Comparison of ENCODE assay signal across 8 mouse cellular contexts in the genomic region with DNA sequence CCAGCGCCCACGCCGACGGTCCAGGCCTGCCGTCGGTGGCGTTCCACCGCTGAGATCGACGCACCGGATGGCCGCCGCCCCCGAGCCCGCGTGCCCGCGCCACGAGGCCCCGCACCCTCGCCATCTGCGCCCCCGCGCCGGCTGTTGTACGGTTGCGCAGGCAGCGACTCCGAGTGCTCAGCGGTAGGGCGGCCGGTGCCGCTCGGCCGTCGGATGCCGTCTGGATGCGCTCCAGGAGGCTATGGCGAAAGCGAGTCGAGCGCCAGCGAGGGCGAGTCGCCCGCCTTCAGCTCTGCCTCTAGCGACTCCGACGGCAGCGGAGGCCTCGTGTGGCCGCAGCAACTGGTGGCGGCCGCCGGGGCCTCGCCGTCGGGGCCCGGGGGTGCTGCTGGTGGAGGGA. TPM values are rescaled to one million over a fixed set of nuclear protein-coding genes. Genes with fewer than 3 reads are reported as not detected.
A peak's percentile ranks its signal among the peaks of the same experiment; 100 is the strongest.
DNase-seq lines count a peak whose midpoint lies in the region; ATAC-seq and TF ChIP-seq lines count a peak whose summit lies in the region.
"Had no signal": no experiment of that assay in that cellular context is flagged by ENCODE, and none has a peak within 500 bp of the region (broad histone marks: within the 10 kb centered on the region; RNA-seq: fewer than 3 reads in every experiment).

No protein-coding gene starts in this region.

- 29% methylated on average over 59 of the region's 59 CpGs for WGBS in liver, embryonic 12.5 days (ENCODE audit: insufficient replicate concordance)
- WGBS in embryonic facial prominence, embryonic 15.5 days = 56% methylated on average over 59 of the region's 59 CpGs
- WGBS in hindbrain, postnatal 0 days = 49% methylated on average over 53 of the region's 59 CpGs
- WGBS in neural tube, embryonic 15.5 days = 38% methylated on average over 56 of the region's 59 CpGs

- peak overlapping the region; percentile 52 for H3K4me2 ChIP-seq in liver, embryonic 12.5 days
- H3K4me2 ChIP-seq in embryonic facial prominence, embryonic 15.5 days (replicated peaks) = peak overlapping the region; percentile 37
- no peak overlapping the region for H3K4me2 ChIP-seq in hindbrain, postnatal 0 days (ENCODE audit: low read depth, low read length)
- H3K4me2 ChIP-seq in neural tube, embryonic 15.5 days = peak overlapping the region; percentile 36; the same call in 1 of the 2 replicates

- H3K9ac ChIP-seq in liver, embryonic 12.5 days = no peak overlapping the region
- no peak overlapping the region for H3K9ac ChIP-seq in embryonic facial prominence, embryonic 15.5 days
- no peak overlapping the region for H3K9ac ChIP-seq in hindbrain, postnatal 0 days (replicated peaks; ENCODE audit: low read length)
- no peak overlapping the region for H3K9ac ChIP-seq in neural tube, embryonic 15.5 days (replicated peaks)

- H3K27me3 ChIP-seq in liver, embryonic 12.5 days (replicated peaks) = peaks cover 100% of the 10 kb centered on the region
- H3K27me3 ChIP-seq in embryonic facial prominence, embryonic 15.5 days = peaks cover 11% of the 10 kb centered on the region; the same call in 1 of the 2 replicates
- H3K27me3 ChIP-seq in hindbrain, postnatal 0 days (ENCODE audit: insufficient read depth, low read length) = no peaks in the 10 kb centered on the region; the same call in 1 of the 2 replicates
- H3K27me3 ChIP-seq in neural tube, embryonic 15.5 days (replicated peaks) = peaks cover 50% of the 10 kb centered on the region

- H3K36me3 ChIP-seq in liver, embryonic 12.5 days = peaks cover 20% of the 10 kb centered on the region
- peaks cover 54% of the 10 kb centered on the region for H3K36me3 ChIP-seq in embryonic facial prominence, embryonic 15.5 days
- H3K36me3 ChIP-seq in hindbrain, postnatal 0 days (ENCODE audit: insufficient read depth, low read length) = peaks cover 17% of the 10 kb centered on the region; the same call in 1 of the 2 replicates
- H3K36me3 ChIP-seq in neural tube, embryonic 15.5 days = peaks cover 40% of the 10 kb centered on the region

- no peak for DNase-seq in liver
- no peak for DNase-seq in hindbrain, postnatal 0 days (ENCODE audit: low spot score)
- no peak for DNase-seq in cerebellum, adult 11 months
- DNase-seq in thymus, adult 18-20 months = no peak
- DNase-seq: right cerebral cortex, postnatal 14 days had no signal

- peaks cover 5% of the 10 kb centered on the region for H3K4me1 ChIP-seq in liver, embryonic 12.5 days
- H3K4me1 ChIP-seq in embryonic facial prominence, embryonic 15.5 days = peaks cover 33% of the 10 kb centered on the region
- H3K4me1 ChIP-seq in hindbrain, postnatal 0 days (ENCODE audit: insufficient read depth, low read length) = no peaks in the 10 kb centered on the region
- H3K4me1 ChIP-seq in neural tube, embryonic 15.5 days = peaks cover 2% of the 10 kb centered on the region

- peak overlapping the region; percentile 35 for H3K4me3 ChIP-seq in liver, embryonic 12.5 days
- peak overlapping the region; percentile 39 for H3K4me3 ChIP-seq in embryonic facial prominence, embryonic 15.5 days (replicated peaks)
- peak overlapping the region; percentile 16; the same call in 1 of the 2 replicates for H3K4me3 ChIP-seq in hindbrain, postnatal 0 days (ENCODE audit: low read length)
- H3K4me3 ChIP-seq in neural tube, embryonic 15.5 days (replicated peaks) = peak overlapping the region; percentile 30

- H3K27ac ChIP-seq in liver, embryonic 12.5 days = no peak overlapping the region
- H3K27ac ChIP-seq in embryonic facial prominence, embryonic 15.5 days (replicated peaks) = no peak overlapping the region
- no peak overlapping the region for H3K27ac ChIP-seq in hindbrain, postnatal 0 days
- H3K27ac ChIP-seq in neural tube, embryonic 15.5 days (replicated peaks) = no peak overlapping the region

- TF ChIP-seq CTCF in hindbrain, postnatal 0 days (IDR thresholded peaks at IDR 0.05; ENCODE audit: low read depth) = no peak

- ATAC-seq in liver, embryonic 12.5 days = no peak
- no peak for ATAC-seq in embryonic facial prominence, embryonic 15.5 days (ENCODE audit: insufficient number of reproducible peaks, low FRiP score, low TSS enrichment, low read depth)
- peak; percentile 21; the same call in 1 of the 2 replicates for ATAC-seq in hindbrain, postnatal 0 days
- ATAC-seq in neural tube, embryonic 15.5 days (ENCODE audit: low FRiP score) = no peak

- peaks cover 12% of the 10 kb centered on the region for H3K9me3 ChIP-seq in liver, embryonic 12.5 days (replicated peaks)
- peaks cover 6% of the 10 kb centered on the region; the same call in 1 of the 2 replicates for H3K9me3 ChIP-seq in embryonic facial prominence, embryonic 15.5 days (replicated peaks)
- H3K9me3 ChIP-seq in hindbrain, postnatal 0 days (ENCODE audit: low read length) = no peaks in the 10 kb centered on the region
- no peaks in the 10 kb centered on the region for H3K9me3 ChIP-seq in neural tube, embryonic 15.5 days (replicated peaks)

RNA-seq across cellular contexts. Expression of a gene that starts 5.7 kb away (rescaled TPM):
- 0.80 and 1.7 TPM in 2 replicates for polyA plus RNA-seq in liver, embryonic 12.5 days (2016; fragmentation: Nextera tagmentation; extraction: Ambion mirVana)
- polyA plus RNA-seq in embryonic facial prominence, embryonic 15.5 days (2015; fragmentation: Nextera tagmentation; extraction: Ambion mirVana) = 27.8 and 36.3 TPM in 2 replicates
- 4.1 TPM in 1 of 2 replicates, not detected in the other for total RNA-seq in hindbrain, postnatal 0 days (2014; rRNA removed)
- 0.62 and 4.7 TPM in 2 replicates for polyA plus RNA-seq in hindbrain, postnatal 0 days (2015; fragmentation: Nextera tagmentation; extraction: Ambion mirVana)
- polyA plus RNA-seq in neural tube, embryonic 15.5 days (2015; fragmentation: Nextera tagmentation; extraction: Ambion mirVana) = 4.0 and 4.1 TPM in 2 replicates

RNA-seq across cellular contexts. Expression of a gene that starts 10.8 kb away (rescaled TPM):
- polyA plus RNA-seq in liver, embryonic 12.5 days (2016; fragmentation: Nextera tagmentation; extraction: Ambion mirVana) = 1.5 TPM in 2 replicates
- 5.4 and 6.3 TPM in 2 replicates for polyA plus RNA-seq in embryonic facial prominence, embryonic 15.5 days (2015; fragmentation: Nextera tagmentation; extraction: Ambion mirVana)
- total RNA-seq in hindbrain, postnatal 0 days (2014; rRNA removed) = 85.9 and 95.6 TPM in 2 replicates
- polyA plus RNA-seq in hindbrain, postnatal 0 days (2015; fragmentation: Nextera tagmentation; extraction: Ambion mirVana) = 7.2 TPM in 2 replicates
- polyA plus RNA-seq in neural tube, embryonic 15.5 days (2015; fragmentation: Nextera tagmentation; extraction: Ambion mirVana) = 3.7 and 4.8 TPM in 2 replicates

RNA-seq across cellular contexts. Expression of a gene that starts 20.4 kb away (rescaled TPM):
- 0.86 and 1.5 TPM in 2 replicates for polyA plus RNA-seq in liver, embryonic 12.5 days (2016; fragmentation: Nextera tagmentation; extraction: Ambion mirVana)
- 2.5 and 3.1 TPM in 2 replicates for polyA plus RNA-seq in embryonic facial prominence, embryonic 15.5 days (2015; fragmentation: Nextera tagmentation; extraction: Ambion mirVana)
- total RNA-seq in hindbrain, postnatal 0 days (2014; rRNA removed) = 0.18 and 0.21 TPM in 2 replicates
- 0.05 TPM in 2 replicates for polyA plus RNA-seq in hindbrain, postnatal 0 days (2015; fragmentation: Nextera tagmentation; extraction: Ambion mirVana)
- 1.1 and 1.3 TPM in 2 replicates for polyA plus RNA-seq in neural tube, embryonic 15.5 days (2015; fragmentation: Nextera tagmentation; extraction: Ambion mirVana)

RNA-seq across cellular contexts. Expression of a gene that starts 38.0 kb away (rescaled TPM):
- 91.2 and 94.4 TPM in 2 replicates for polyA plus RNA-seq in liver, embryonic 12.5 days (2016; fragmentation: Nextera tagmentation; extraction: Ambion mirVana)
- 117 and 138 TPM in 2 replicates for polyA plus RNA-seq in embryonic facial prominence, embryonic 15.5 days (2015; fragmentation: Nextera tagmentation; extraction: Ambion mirVana)
- total RNA-seq in hindbrain, postnatal 0 days (2014; rRNA removed) = 1,865 and 2,018 TPM in 2 replicates
- 435 and 441 TPM in 2 replicates for polyA plus RNA-seq in hindbrain, postnatal 0 days (2015; fragmentation: Nextera tagmentation; extraction: Ambion mirVana)
- 336 and 404 TPM in 2 replicates for polyA plus RNA-seq in neural tube, embryonic 15.5 days (2015; fragmentation: Nextera tagmentation; extraction: Ambion mirVana)

RNA-seq across cellular contexts. Expression of a gene that starts 43.2 kb away (rescaled TPM):
- polyA plus RNA-seq in liver, embryonic 12.5 days (2016; fragmentation: Nextera tagmentation; extraction: Ambion mirVana) = 4.4 and 4.7 TPM in 2 replicates
- 22.1 and 23.0 TPM in 2 replicates for polyA plus RNA-seq in embryonic facial prominence, embryonic 15.5 days (2015; fragmentation: Nextera tagmentation; extraction: Ambion mirVana)
- total RNA-seq in hindbrain, postnatal 0 days (2014; rRNA removed) = 4.3 and 5.4 TPM in 2 replicates
- polyA plus RNA-seq in hindbrain, postnatal 0 days (2015; fragmentation: Nextera tagmentation; extraction: Ambion mirVana) = 4.3 and 4.8 TPM in 2 replicates
- polyA plus RNA-seq in neural tube, embryonic 15.5 days (2015; fragmentation: Nextera tagmentation; extraction: Ambion mirVana) = 5.0 and 8.4 TPM in 2 replicates
